Mouse (Mus musculus) limb, embryonic 12.5 days (tissue): ENCODE results near the gene Nfatc3. TPM values are rescaled to one million over a fixed set of nuclear protein-coding genes. Genes with fewer than 3 reads are reported as not detected.

Experiments
- ATAC-seq: fragments of 200-750 bp; cut with Nextera tagmentation; 2 replicates; pipeline ENCODE4 v1.8.0; 2017; ENCODE audit warnings: low read depth, moderate TSS enrichment; ENCODE audit not compliant: insufficient number of reproducible peaks, insufficient read depth, low FRiP score, low TSS enrichment
- H3K27ac ChIP-seq: fragments of 300-500 bp; sonication (generic); 2 replicates; pipeline ENCODE4 v1.5.1; 2016; ENCODE audit warnings: mild to moderate bottlenecking, moderate library complexity
- H3K27me3 ChIP-seq: fragments of 300-500 bp; sonication (generic); 2 replicates; pipeline ENCODE4 v1.6.1; 2016; ENCODE audit warnings: mild to moderate bottlenecking, moderate library complexity
- H3K36me3 ChIP-seq: fragments of 300-500 bp; sonication (generic); 2 replicates; pipeline ENCODE4 v1.6.1; 2016; ENCODE audit warnings: mild to moderate bottlenecking, moderate library complexity
- H3K4me1 ChIP-seq: fragments of 300-500 bp; sonication (generic); replicated peaks from 2 replicates; pipeline ENCODE4 v1.6.1; 2016
- H3K4me2 ChIP-seq: fragments of 300-500 bp; sonication (generic); 2 replicates; pipeline ENCODE4 v1.6.1; 2016; ENCODE audit warnings: mild to moderate bottlenecking, moderate library complexity
- H3K4me3 ChIP-seq: fragments of 300-500 bp; sonication (generic); replicated peaks from 2 replicates; pipeline ENCODE4 v1.5.1; 2016; ENCODE audit warnings: mild to moderate bottlenecking
- H3K9ac ChIP-seq: fragments of 300-500 bp; sonication (generic); replicated peaks from 2 replicates; pipeline ENCODE4 v1.6.1; 2016; ENCODE audit warnings: mild to moderate bottlenecking, moderate library complexity
- H3K9me3 ChIP-seq: fragments of 300-500 bp; sonication (generic); 2 replicates; pipeline ENCODE4 v1.6.1; 2016; ENCODE audit warnings: mild to moderate bottlenecking, moderate library complexity
- WGBS: fragments of 180-500 bp; shearing (Covaris S2); methylation state at CpG from one replicate; pipeline ENCODE4 v1.1.7; 2016; 5-methylcytosine and 5-hydroxymethylcytosine counted together
- polyA plus RNA-seq: library from polyadenylated mRNA; unstranded; fragments of >200 nt; fragmentation: Nextera tagmentation; extraction: Ambion mirVana; gene quantifications from 2 replicates; pipeline ENCODE4 v1.2.1, GENCODE M21; 2016

Gene Nfatc3
- polyA plus RNA-seq, 1 experiment from 2014 or later, result 9.2 TPM

DNA sequence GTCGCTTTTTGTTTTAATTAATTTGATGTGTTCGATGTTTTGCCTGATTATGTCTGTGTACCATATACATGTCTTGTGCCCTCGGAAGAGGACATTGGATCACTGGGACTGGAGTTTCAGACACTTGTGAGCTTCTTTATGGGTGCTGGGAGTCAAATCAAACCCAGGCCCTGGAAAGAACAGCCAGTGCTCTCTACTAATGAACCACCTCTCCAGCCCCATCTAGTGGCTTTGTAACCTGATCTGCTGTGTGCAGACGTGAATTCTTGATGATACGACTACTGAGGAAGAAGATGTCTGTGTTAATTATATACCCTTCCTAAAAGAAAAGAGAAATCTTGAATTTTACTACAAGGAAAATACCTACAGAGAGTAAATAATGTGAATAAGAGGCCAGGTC lies 18.0 kb downstream of the Nfatc3 start:
- H3K4me1 ChIP-seq, result no peaks in the 10 kb centered on the region
- H3K9ac ChIP-seq, result no peak overlapping the region
- no peak for ATAC-seq
- peaks cover 29% of the 10 kb centered on the region for H3K36me3 ChIP-seq
- no peak overlapping the region for H3K4me2 ChIP-seq
- no peaks in the 10 kb centered on the region for H3K9me3 ChIP-seq
- 69% methylated on average over 5 of the region's 5 CpGs for WGBS
- no peaks in the 10 kb centered on the region for H3K27me3 ChIP-seq
- H3K27ac ChIP-seq, result no peak overlapping the region
- no peak overlapping the region for H3K4me3 ChIP-seq

- H3K27ac ChIP-seq, result no peak overlapping the region
- no peaks in the 10 kb centered on the region for H3K27me3 ChIP-seq
- peaks cover 37% of the 10 kb centered on the region for H3K36me3 ChIP-seq
- no peak overlapping the region for H3K4me2 ChIP-seq
- WGBS, result 90% methylated on average over 1 of the region's 1 CpGs
- no peak for ATAC-seq
- no peak overlapping the region for H3K9ac ChIP-seq
- no peaks in the 10 kb centered on the region for H3K4me1 ChIP-seq
- no peak overlapping the region for H3K4me3 ChIP-seq
- H3K9me3 ChIP-seq, result no peaks in the 10 kb centered on the region
These were observed 18.9 kb downstream of the Nfatc3 start for GRCm38 (mm10) chr8:106077452-106078067.

DNA sequence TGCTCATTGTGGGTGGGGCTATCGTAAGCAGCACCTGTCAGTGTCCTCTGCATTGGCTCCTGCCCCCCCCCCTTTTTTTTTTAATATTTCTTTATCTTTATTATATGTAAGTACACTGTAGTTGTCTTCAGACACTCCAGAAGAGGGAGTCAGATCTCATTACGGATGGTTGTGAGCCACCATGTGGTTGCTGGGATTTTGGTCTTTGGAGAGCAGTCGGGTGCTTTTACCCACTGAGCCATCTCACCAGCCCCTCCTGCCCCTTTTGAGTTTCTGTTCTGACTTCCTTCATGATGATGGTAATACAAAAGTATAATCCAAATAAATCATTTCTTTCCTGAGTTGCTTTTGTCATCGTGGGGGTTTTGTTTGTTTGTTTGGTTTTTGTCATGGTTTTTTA lies 43.7 kb downstream of the Nfatc3 start:
- 86% methylated on average over 4 of the region's 4 CpGs for WGBS

DNA sequence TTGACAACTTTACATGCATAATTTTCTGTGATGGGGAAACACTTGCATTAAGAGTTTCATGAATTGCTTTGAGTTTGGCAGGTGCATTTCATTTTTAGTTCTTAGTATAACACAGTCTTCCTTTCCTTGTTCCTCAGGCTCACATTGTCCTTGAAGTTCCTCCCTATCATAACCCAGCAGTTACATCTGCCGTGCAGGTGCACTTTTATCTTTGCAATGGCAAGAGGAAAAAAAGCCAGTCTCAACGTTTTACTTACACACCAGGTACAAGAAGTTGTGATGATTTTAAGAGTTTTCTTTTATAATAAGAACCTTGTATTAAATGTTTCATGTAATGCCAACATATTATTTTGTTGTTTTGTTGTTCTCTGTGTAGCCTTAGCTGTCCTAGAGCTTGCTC lies 45.2 kb downstream of the Nfatc3 start:
- Histone ChIP-seq H3K9me3 (no peaks in the 10 kb centered on the region), H3K4me3 (no peak overlapping the region), H3K27me3 (no peaks in the 10 kb centered on the region), H3K27ac (no peak overlapping the region), H3K4me2 (no peak overlapping the region), H3K4me1 (no peaks in the 10 kb centered on the region), H3K36me3 (peaks cover 74% of the 10 kb centered on the region), H3K9ac (no peak overlapping the region)
- WGBS, result 90% methylated on average over 2 of the region's 2 CpGs
- ATAC-seq, result no peak

More for the DNA sequence above, 43.7 kb downstream of the Nfatc3 start:
- Histone ChIP-seq H3K4me2 (no peak overlapping the region), H3K9ac (no peak overlapping the region), H3K27me3 (no peaks in the 10 kb centered on the region), H3K27ac (no peak overlapping the region), H3K9me3 (no peaks in the 10 kb centered on the region), H3K4me3 (no peak overlapping the region), H3K36me3 (peaks cover 68% of the 10 kb centered on the region), H3K4me1 (no peaks in the 10 kb centered on the region)
- no peak for ATAC-seq

DNA sequence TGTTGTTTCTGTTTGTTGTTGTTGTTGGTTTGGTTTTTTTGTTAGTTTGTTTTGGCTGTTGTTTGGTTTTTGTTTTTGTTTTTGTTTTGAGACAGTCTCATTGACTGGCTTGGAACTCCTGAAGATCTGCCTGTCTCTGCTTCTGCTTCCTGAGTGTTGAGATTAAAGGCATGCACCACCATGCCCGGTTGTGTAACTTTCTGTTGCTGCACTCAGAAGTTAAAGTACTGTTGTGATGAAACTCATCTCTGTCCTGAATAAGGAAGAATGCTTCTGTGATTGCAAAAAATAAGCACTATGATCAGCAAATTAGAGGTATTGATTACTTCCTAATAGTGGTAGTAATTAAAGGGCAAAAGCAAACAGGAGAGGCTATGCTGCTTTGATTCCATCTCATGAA lies 47.6 kb downstream of the Nfatc3 start:
- H3K4me1 ChIP-seq, result no peaks in the 10 kb centered on the region
- peaks cover 84% of the 10 kb centered on the region for H3K36me3 ChIP-seq
- H3K9me3 ChIP-seq, result no peaks in the 10 kb centered on the region
- H3K4me2 ChIP-seq, result no peak overlapping the region
- ATAC-seq, result no peak
- 92% methylated on average over 1 of the region's 1 CpGs for WGBS
- no peaks in the 10 kb centered on the region for H3K27me3 ChIP-seq
- no peak overlapping the region for H3K4me3 ChIP-seq
- no peak overlapping the region for H3K9ac ChIP-seq
- H3K27ac ChIP-seq, result no peak overlapping the region

GRCm38 (mm10) chr8:106108080-106108479 lies 49.4 kb downstream of the Nfatc3 start:
- H3K4me1 ChIP-seq, result no peaks in the 10 kb centered on the region
- no peak overlapping the region for H3K4me3 ChIP-seq
- WGBS, result 98% methylated on average over 4 of the region's 4 CpGs
- H3K9ac ChIP-seq, result no peak overlapping the region
- ATAC-seq, result no peak
- no peak overlapping the region for H3K4me2 ChIP-seq
- no peak overlapping the region for H3K27ac ChIP-seq
- H3K36me3 ChIP-seq, result peaks cover 78% of the 10 kb centered on the region
- no peaks in the 10 kb centered on the region for H3K9me3 ChIP-seq
- no peaks in the 10 kb centered on the region for H3K27me3 ChIP-seq

DNA sequence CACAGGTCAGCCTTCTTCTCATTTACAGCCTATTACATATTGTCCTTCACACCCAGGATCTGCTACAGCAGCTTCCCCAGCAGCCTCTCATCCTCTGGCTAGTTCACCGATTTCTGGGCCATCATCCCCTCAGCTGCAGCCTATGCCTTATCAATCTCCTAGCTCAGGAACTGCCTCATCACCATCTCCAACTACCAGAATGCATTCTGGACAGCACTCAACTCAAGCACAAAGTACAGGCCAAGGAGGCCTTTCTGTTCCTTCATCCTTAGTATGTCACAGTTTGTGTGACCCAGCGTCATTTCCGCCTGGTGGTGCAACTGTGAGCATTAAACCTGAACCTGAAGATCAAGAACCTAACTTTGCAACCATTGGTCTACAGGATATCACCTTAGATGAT lies 50.1 kb downstream of the Nfatc3 start:
- Histone ChIP-seq H3K4me2 (no peak overlapping the region), H3K4me1 (no peaks in the 10 kb centered on the region), H3K36me3 (peaks cover 72% of the 10 kb centered on the region), H3K4me3 (no peak overlapping the region), H3K27ac (no peak overlapping the region), H3K27me3 (no peaks in the 10 kb centered on the region), H3K9ac (no peak overlapping the region), H3K9me3 (no peaks in the 10 kb centered on the region)
- 92% methylated on average over 3 of the region's 3 CpGs for WGBS
- no peak for ATAC-seq

- Histone ChIP-seq H3K9ac (no peak overlapping the region), H3K36me3 (peaks cover 66% of the 10 kb centered on the region), H3K27ac (no peak overlapping the region), H3K27me3 (no peaks in the 10 kb centered on the region), H3K9me3 (no peaks in the 10 kb centered on the region), H3K4me1 (no peaks in the 10 kb centered on the region), H3K4me3 (no peak overlapping the region), H3K4me2 (no peak overlapping the region)
- WGBS, result 87% methylated on average over 2 of the region's 2 CpGs
- no peak for ATAC-seq
These were observed 53.4 kb downstream of the Nfatc3 start for GRCm38 (mm10) chr8:106112041-106112440.

GRCm38 (mm10) chr8:106112514-106112913 lies 53.9 kb downstream of the Nfatc3 start:
- no peak overlapping the region for H3K9ac ChIP-seq
- no peak overlapping the region for H3K4me3 ChIP-seq
- ATAC-seq, result no peak; the same call in 1 of the 2 replicates
- H3K9me3 ChIP-seq, result no peaks in the 10 kb centered on the region
- WGBS, result 100% methylated on average over 1 of the region's 1 CpGs
- no peaks in the 10 kb centered on the region for H3K27me3 ChIP-seq
- H3K27ac ChIP-seq, result no peak overlapping the region
- H3K36me3 ChIP-seq, result peaks cover 68% of the 10 kb centered on the region
- no peak overlapping the region for H3K4me2 ChIP-seq
- no peaks in the 10 kb centered on the region for H3K4me1 ChIP-seq

GRCm38 (mm10) chr8:106115897-106116296 lies 57.3 kb downstream of the Nfatc3 start:
- H3K4me3 ChIP-seq, result no peak overlapping the region
- no peak overlapping the region for H3K4me2 ChIP-seq
- peaks cover 61% of the 10 kb centered on the region for H3K36me3 ChIP-seq
- no peak for ATAC-seq
- H3K9me3 ChIP-seq, result no peaks in the 10 kb centered on the region
- H3K9ac ChIP-seq, result no peak overlapping the region
- H3K27me3 ChIP-seq, result no peaks in the 10 kb centered on the region
- H3K4me1 ChIP-seq, result no peaks in the 10 kb centered on the region
- H3K27ac ChIP-seq, result no peak overlapping the region
- WGBS, result 96% methylated on average over 3 of the region's 3 CpGs

DNA sequence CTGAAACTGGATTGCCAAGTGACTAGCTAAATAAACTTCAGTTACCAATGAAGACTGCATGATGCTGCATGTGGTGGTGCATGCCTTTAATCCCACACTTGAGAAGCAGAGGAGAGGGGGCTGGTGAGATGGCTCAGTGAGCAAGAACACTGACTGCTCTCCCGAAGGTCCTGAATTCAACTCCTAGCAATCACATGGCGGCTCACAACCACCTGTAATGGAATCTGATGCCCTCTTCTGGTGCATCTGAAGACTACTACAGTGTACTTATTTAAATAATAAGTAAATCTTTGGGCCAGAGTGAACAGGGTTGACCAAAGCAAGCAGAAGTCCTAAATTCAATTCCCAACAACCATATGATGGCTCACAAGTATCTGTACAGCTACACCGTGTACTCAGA lies 64.8 kb downstream of the Nfatc3 start:
- Histone ChIP-seq H3K4me1 (no peaks in the 10 kb centered on the region), H3K27me3 (no peaks in the 10 kb centered on the region), H3K9ac (no peak overlapping the region), H3K27ac (no peak overlapping the region), H3K4me2 (no peak overlapping the region), H3K4me3 (no peak overlapping the region), H3K9me3 (no peaks in the 10 kb centered on the region), H3K36me3 (peaks cover 60% of the 10 kb centered on the region)
- no peak for ATAC-seq
- 92% methylated on average over 3 of the region's 3 CpGs for WGBS

GRCm38 (mm10) chr8:106126055-106126454 lies 67.4 kb downstream of the Nfatc3 start:
- peaks cover 68% of the 10 kb centered on the region for H3K36me3 ChIP-seq
- 100% methylated on average over 1 of the region's 1 CpGs for WGBS
- no peak overlapping the region for H3K9ac ChIP-seq
- no peak overlapping the region for H3K27ac ChIP-seq
- no peak for ATAC-seq
- no peak overlapping the region for H3K4me3 ChIP-seq
- no peaks in the 10 kb centered on the region for H3K9me3 ChIP-seq
- no peaks in the 10 kb centered on the region for H3K27me3 ChIP-seq
- H3K4me1 ChIP-seq, result no peaks in the 10 kb centered on the region
- H3K4me2 ChIP-seq, result no peak overlapping the region
